Mouse (Mus musculus): ENCODE measurements around the gene Taok3. TPM values are rescaled to one million over a fixed set of nuclear protein-coding genes. Genes with fewer than 3 reads are reported as not detected.

Gene Taok3
- polyA plus RNA-seq, 1 experiment, result 6.0 TPM

DNA sequence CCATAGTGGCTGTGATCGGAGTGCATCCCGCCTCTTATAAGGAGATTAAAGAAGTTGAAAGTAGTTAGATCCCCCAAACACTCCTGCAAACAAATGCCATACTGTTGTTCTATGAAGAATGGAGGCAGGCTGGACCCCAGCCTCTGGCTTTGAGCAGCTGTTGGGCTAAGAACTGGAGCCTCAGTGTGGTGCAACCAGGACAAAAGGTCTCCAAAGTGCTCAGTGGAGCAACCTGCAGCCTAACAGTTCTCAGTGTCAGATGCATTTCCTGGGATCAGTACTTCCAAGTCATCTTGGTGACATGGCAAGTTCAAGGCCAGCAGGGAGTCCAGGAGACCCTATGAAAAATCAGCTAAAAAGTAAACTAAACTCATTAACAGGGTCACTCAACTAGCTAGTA is 45.0 kb downstream of the Taok3 start:
- no peaks in the 10 kb centered on the region for H3K4me1 ChIP-seq (ENCODE audit: control insufficient read depth, insufficient read depth, low read length)
- no peaks in the 10 kb centered on the region for H3K36me3 ChIP-seq (ENCODE audit: control insufficient read depth, insufficient read depth, low read length)
- no peak overlapping the region for H3K4me3 ChIP-seq (ENCODE audit: control insufficient read depth, low read depth, low read length)
- no peaks in the 10 kb centered on the region for H3K27me3 ChIP-seq (ENCODE audit: control insufficient read depth, insufficient read depth, low read length)
- no peak for TF ChIP-seq CTCF (IDR thresholded peaks at IDR 0.05; ENCODE audit: control insufficient read depth, insufficient read depth, insufficient replicate concordance, low read depth, low read length)
- TF ChIP-seq POLR2A (IDR thresholded peaks at IDR 0.05; ENCODE audit: control insufficient read depth, low read depth, low read length), result no peak
- no peak overlapping the region for H3K27ac ChIP-seq (ENCODE audit: control insufficient read depth, insufficient read depth, low read depth, low read length)

DNA sequence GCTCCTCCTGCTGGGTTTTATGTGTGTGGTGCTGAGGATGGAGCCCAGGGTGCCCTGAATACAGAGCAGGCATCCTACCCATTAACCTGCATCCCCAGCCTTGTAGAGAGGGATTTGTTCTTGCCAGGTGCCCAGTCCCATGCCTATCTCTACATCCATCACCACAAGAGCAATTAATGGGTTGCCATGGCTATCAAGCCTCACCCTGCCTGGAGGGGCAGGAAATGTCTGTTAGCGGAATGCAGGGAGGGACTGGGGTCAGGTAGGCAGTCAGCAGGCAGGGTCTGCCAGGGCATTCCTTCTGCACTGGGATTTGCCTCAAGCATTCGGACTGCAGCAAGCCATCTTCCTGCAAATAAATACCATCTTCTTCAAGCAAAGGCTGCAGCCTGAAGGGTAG is 46.0 kb downstream of the Taok3 start:
- Histone ChIP-seq H3K4me3 (ENCODE audit: control insufficient read depth, low read depth, low read length) (no peak overlapping the region), H3K36me3 (ENCODE audit: control insufficient read depth, insufficient read depth, low read length) (no peaks in the 10 kb centered on the region), H3K27ac (ENCODE audit: control insufficient read depth, insufficient read depth, low read depth, low read length) (no peak overlapping the region), H3K4me1 (ENCODE audit: control insufficient read depth, insufficient read depth, low read length) (no peaks in the 10 kb centered on the region), H3K27me3 (ENCODE audit: control insufficient read depth, insufficient read depth, low read length) (no peaks in the 10 kb centered on the region)
- no peak for TF ChIP-seq CTCF (IDR thresholded peaks at IDR 0.05; ENCODE audit: control insufficient read depth, insufficient read depth, insufficient replicate concordance, low read depth, low read length)

DNA sequence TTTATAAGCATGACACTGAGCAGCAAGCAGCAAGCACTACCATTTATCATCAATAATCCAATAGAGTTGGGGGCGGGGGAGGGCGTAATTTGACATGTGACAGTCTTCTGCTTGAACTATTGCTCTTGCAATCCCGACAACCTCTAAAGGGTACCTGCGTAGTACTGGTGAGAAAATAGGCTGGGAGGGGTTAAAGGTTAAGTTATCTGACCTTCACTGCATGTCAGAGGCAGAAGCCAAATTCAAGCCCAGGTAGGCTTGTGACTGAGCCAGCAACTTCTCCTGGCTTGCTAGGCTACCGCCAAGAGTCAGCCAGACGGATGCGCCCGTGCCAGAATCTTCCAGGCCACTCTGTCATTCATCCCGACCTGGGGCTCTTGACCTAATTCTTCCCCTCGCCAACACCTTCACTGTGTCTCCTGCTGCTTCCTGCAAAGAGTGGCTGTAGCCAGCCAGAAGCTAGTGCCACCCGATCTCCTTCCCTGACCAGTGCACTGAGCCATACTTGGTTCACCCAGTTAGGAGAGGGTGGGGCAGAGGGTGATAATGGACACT is 47.0 kb downstream of the Taok3 start:
- Histone ChIP-seq H3K27me3 (ENCODE audit: control insufficient read depth, insufficient read depth, low read length) (no peaks in the 10 kb centered on the region), H3K27ac (ENCODE audit: control insufficient read depth, insufficient read depth, low read depth, low read length) (no peak overlapping the region), H3K4me1 (ENCODE audit: control insufficient read depth, insufficient read depth, low read length) (no peaks in the 10 kb centered on the region), H3K4me3 (ENCODE audit: control insufficient read depth, low read depth, low read length) (peak overlapping the region; percentile 43), H3K36me3 (ENCODE audit: control insufficient read depth, insufficient read depth, low read length) (no peaks in the 10 kb centered on the region)
- TF ChIP-seq CTCF (IDR thresholded peaks at IDR 0.05; ENCODE audit: control insufficient read depth, insufficient read depth, insufficient replicate concordance, low read depth, low read length), result no peak
- TF ChIP-seq POLR2A (IDR thresholded peaks at IDR 0.05; ENCODE audit: control insufficient read depth, low read depth, low read length), result no peak

DNA sequence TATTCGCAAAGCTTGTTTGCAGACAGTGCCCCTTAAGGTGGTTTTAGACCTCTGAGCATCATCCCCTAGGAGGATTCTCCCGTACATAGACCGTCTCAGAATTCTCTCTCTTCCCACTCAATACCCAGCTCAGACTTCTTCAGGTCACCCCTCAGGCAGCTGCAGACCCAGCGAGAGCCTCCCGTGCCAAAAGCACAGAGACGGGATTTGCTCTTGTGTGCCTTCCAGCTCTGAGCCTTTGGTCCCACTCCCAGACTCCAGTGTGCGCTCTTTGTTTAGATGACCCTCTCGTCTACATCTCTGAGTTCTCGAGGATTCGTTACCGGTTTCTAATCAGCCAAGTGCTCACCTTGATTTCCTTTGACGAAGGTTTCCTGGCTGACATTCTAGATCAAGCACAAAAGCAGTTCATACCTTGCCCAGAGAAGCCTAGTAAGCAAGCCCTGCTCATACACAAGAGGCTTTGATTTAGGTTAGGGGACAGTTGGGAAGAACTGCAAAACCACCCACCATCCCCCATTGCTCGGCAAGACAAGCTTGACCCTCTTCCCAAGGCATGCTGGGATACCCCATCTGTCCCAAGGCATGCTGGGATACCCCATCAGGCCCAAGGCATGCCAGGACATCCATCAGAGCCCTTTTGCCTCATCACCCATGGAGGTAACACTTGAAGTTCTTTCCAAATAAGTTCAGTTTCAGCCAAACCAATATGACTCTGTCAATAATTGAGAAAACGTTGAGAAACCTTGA is 48.6 kb downstream of the Taok3 start:
- H3K36me3 ChIP-seq (ENCODE audit: control insufficient read depth, insufficient read depth, low read length), result no peaks in the 10 kb centered on the region
- H3K4me1 ChIP-seq (ENCODE audit: control insufficient read depth, insufficient read depth, low read length), result no peaks in the 10 kb centered on the region
- H3K4me3 ChIP-seq (ENCODE audit: control insufficient read depth, low read depth, low read length), result peak overlapping the region; percentile 0
- no peaks in the 10 kb centered on the region for H3K27me3 ChIP-seq (ENCODE audit: control insufficient read depth, insufficient read depth, low read length)
- TF ChIP-seq POLR2A (IDR thresholded peaks at IDR 0.05; ENCODE audit: control insufficient read depth, low read depth, low read length) (no peak; the same call in 1 of the 2 replicates), CTCF (IDR thresholded peaks at IDR 0.05; ENCODE audit: control insufficient read depth, insufficient read depth, insufficient replicate concordance, low read depth, low read length) (no peak)
- no peak overlapping the region for H3K27ac ChIP-seq (ENCODE audit: control insufficient read depth, insufficient read depth, low read depth, low read length)

DNA sequence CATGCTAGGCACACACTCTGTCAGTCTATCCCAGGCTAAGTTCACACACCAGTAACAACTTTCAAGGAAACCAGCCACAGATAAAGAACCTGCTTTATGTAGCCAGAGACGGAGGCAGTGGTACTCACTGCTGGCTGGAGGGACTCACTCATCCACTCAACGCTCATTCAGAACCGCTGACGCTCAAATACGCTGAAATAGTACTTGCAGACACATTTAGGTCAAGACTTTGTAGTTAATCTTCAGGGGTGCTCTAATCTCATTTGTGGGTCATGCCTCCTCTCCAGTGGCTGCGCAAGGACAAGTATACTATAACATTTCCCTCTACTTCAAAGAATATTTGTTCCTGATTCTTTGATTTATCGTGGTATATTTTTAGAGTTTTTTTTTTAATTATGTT is 54.1 kb downstream of the Taok3 start:
- TF ChIP-seq CTCF (IDR thresholded peaks at IDR 0.05; ENCODE audit: control insufficient read depth, insufficient read depth, insufficient replicate concordance, low read depth, low read length) (no peak), POLR2A (IDR thresholded peaks at IDR 0.05; ENCODE audit: control insufficient read depth, low read depth, low read length) (no peak)
- H3K27ac ChIP-seq (ENCODE audit: control insufficient read depth, insufficient read depth, low read depth, low read length), result no peak overlapping the region
- H3K4me1 ChIP-seq (ENCODE audit: control insufficient read depth, insufficient read depth, low read length), result no peaks in the 10 kb centered on the region
- H3K27me3 ChIP-seq (ENCODE audit: control insufficient read depth, insufficient read depth, low read length), result no peaks in the 10 kb centered on the region
- H3K36me3 ChIP-seq (ENCODE audit: control insufficient read depth, insufficient read depth, low read length), result no peaks in the 10 kb centered on the region
- no peak overlapping the region for H3K4me3 ChIP-seq (ENCODE audit: control insufficient read depth, low read depth, low read length)

DNA sequence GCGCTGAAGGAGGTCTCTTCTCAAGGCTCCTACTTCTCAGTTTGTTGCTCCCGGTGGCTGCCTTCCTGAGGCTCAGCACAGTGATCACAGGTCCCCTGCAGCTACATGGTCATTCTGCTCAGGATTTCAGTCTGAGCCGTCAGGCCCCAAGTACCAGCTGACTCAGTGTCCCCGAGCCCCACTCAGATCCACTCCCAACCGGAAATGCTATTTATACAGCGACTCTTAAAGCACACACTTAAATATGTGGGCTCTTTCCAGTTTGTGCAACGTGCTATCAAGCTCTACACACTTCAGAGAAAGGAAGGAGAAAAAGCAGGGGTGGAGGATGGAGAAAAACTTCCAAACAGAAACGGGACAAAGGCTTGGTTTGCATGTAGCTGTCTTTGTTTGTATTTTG is 56.0 kb downstream of the Taok3 start:
- Histone ChIP-seq H3K4me1 (ENCODE audit: control insufficient read depth, insufficient read depth, low read length) (no peaks in the 10 kb centered on the region), H3K4me3 (ENCODE audit: control insufficient read depth, low read depth, low read length) (no peak overlapping the region), H3K36me3 (ENCODE audit: control insufficient read depth, insufficient read depth, low read length) (no peaks in the 10 kb centered on the region), H3K27ac (ENCODE audit: control insufficient read depth, insufficient read depth, low read depth, low read length) (no peak overlapping the region), H3K27me3 (ENCODE audit: control insufficient read depth, insufficient read depth, low read length) (no peaks in the 10 kb centered on the region)
- TF ChIP-seq CTCF (IDR thresholded peaks at IDR 0.05; ENCODE audit: control insufficient read depth, insufficient read depth, insufficient replicate concordance, low read depth, low read length) (no peak), POLR2A (IDR thresholded peaks at IDR 0.05; ENCODE audit: control insufficient read depth, low read depth, low read length) (no peak)

DNA sequence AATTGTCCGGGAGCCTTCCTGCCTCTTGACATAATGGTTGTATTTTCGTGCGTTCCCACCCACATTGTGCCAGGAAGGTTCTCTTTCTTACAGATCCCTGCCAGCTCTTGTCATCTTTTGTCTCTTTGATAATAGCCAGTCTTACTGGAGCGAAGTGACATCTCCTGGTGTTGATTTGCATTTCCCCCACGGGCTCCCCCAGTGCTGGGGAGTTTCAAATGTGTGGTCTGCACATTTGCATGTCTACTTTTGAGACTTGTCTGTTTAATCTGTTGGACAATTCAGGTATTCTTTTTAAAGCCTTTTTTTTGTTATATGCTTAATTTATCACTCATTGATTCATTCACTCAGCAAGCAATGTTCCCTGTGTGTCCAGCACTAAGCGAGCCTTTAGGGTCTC is 58.1 kb downstream of the Taok3 start:
- Histone ChIP-seq H3K27ac (ENCODE audit: control insufficient read depth, insufficient read depth, low read depth, low read length) (no peak overlapping the region), H3K4me1 (ENCODE audit: control insufficient read depth, insufficient read depth, low read length) (no peaks in the 10 kb centered on the region), H3K4me3 (ENCODE audit: control insufficient read depth, low read depth, low read length) (no peak overlapping the region), H3K36me3 (ENCODE audit: control insufficient read depth, insufficient read depth, low read length) (no peaks in the 10 kb centered on the region), H3K27me3 (ENCODE audit: control insufficient read depth, insufficient read depth, low read length) (no peaks in the 10 kb centered on the region)
- TF ChIP-seq POLR2A (IDR thresholded peaks at IDR 0.05; ENCODE audit: control insufficient read depth, low read depth, low read length), result no peak
- no peak for TF ChIP-seq CTCF (IDR thresholded peaks at IDR 0.05; ENCODE audit: control insufficient read depth, insufficient read depth, insufficient replicate concordance, low read depth, low read length)
